Mouse (Mus musculus) midbrain, embryonic 14.5 days (tissue): ENCODE data around the gene Dus1l. TPM values are rescaled to one million over a fixed set of nuclear protein-coding genes. Genes with fewer than 3 reads are reported as not detected.

ENCODE experiments used
- ATAC-seq: fragments of 200-750 bp; cut with Nextera tagmentation; 2 replicates; pipeline ENCODE4 v1.8.0; 2017; ENCODE audit warnings: moderate number of reproducible peaks, moderate library complexity; ENCODE audit not compliant: low FRiP score, low TSS enrichment
- DNase-seq: peaks from one replicate; pipeline ENCODE4 v3.0.0-alpha.2; 2015
- H3K27ac ChIP-seq: fragments of 300-500 bp; sonication (generic); replicated peaks from 2 replicates; pipeline ENCODE4 v1.5.1; 2014; ENCODE audit warnings: mild to moderate bottlenecking, low read depth, low read length, moderate library complexity
- H3K27me3 ChIP-seq: fragments of 300-500 bp; sonication (generic); 2 replicates; pipeline ENCODE4 v1.6.1; 2014; ENCODE audit warnings: low read length, control low read depth, mixed read lengths; ENCODE audit not compliant: control insufficient read depth, insufficient read depth
- H3K36me3 ChIP-seq: fragments of 300-500 bp; sonication (generic); 2 replicates; pipeline ENCODE4 v1.6.1; 2014; ENCODE audit warnings: low read length, control low read depth; ENCODE audit not compliant: control insufficient read depth, insufficient read depth
- H3K4me1 ChIP-seq: fragments of 300-500 bp; sonication (generic); 2 replicates; pipeline ENCODE4 v1.6.1; 2014; ENCODE audit warnings: mild to moderate bottlenecking, antibody characterized with exemption, low read length, control low read depth; ENCODE audit not compliant: control insufficient read depth, insufficient read depth
- H3K4me2 ChIP-seq: fragments of 300-500 bp; sonication (generic); 2 replicates; pipeline ENCODE4 v1.6.1; 2014; ENCODE audit warnings: mild to moderate bottlenecking, low read length, moderate library complexity
- H3K4me3 ChIP-seq: fragments of 300-500 bp; sonication (generic); replicated peaks from 2 replicates; pipeline ENCODE4 v1.5.1; 2014; ENCODE audit warnings: low read depth, low read length
- H3K9ac ChIP-seq: fragments of 300-500 bp; sonication (generic); replicated peaks from 2 replicates; pipeline ENCODE4 v1.6.1; 2014; ENCODE audit warnings: mild to moderate bottlenecking, low read length, moderate library complexity
- H3K9me3 ChIP-seq: fragments of 300-500 bp; sonication (generic); 2 replicates; pipeline ENCODE4 v1.6.1; 2016; ENCODE audit warnings: low read length, control low read depth, mixed read lengths; ENCODE audit not compliant: control insufficient read depth
- WGBS: fragments of 180-500 bp; shearing (Covaris S2); extraction: QIAGEN DNeasy Blood & Tissue Kit; methylation state at CpG from one replicate; pipeline ENCODE4 v1.1.7; 2014; 5-methylcytosine and 5-hydroxymethylcytosine counted together
- polyA plus RNA-seq: library from polyadenylated mRNA; unstranded; fragments of >200 nt; fragmentation: Nextera tagmentation; extraction: Ambion mirVana; gene quantifications from 2 replicates; pipeline ENCODE4 v1.2.1, GENCODE M21; 2014

The Dus1l gene
- polyA plus RNA-seq, 1 experiment from 2014 or later = 48.0 TPM

GRCm38 (mm10) chr11:120826016-120826953, 30.1 kb upstream of the Dus1l start:
- Histone ChIP-seq H3K9me3 (no peaks in the 10 kb centered on the region), H3K4me2 (no peak overlapping the region), H3K27ac (peak overlapping the region; percentile 100), H3K27me3 (no peaks in the 10 kb centered on the region), H3K36me3 (peaks cover 8% of the 10 kb centered on the region), H3K9ac (peak overlapping the region; percentile 21; the same call in 1 of the 2 replicates), H3K4me3 (no peak overlapping the region), H3K4me1 (peaks cover 32% of the 10 kb centered on the region)
- DNase-seq (no peak), ATAC-seq (no peak)
- WGBS = 81% methylated on average over 8 of the region's 8 CpGs

DNA sequence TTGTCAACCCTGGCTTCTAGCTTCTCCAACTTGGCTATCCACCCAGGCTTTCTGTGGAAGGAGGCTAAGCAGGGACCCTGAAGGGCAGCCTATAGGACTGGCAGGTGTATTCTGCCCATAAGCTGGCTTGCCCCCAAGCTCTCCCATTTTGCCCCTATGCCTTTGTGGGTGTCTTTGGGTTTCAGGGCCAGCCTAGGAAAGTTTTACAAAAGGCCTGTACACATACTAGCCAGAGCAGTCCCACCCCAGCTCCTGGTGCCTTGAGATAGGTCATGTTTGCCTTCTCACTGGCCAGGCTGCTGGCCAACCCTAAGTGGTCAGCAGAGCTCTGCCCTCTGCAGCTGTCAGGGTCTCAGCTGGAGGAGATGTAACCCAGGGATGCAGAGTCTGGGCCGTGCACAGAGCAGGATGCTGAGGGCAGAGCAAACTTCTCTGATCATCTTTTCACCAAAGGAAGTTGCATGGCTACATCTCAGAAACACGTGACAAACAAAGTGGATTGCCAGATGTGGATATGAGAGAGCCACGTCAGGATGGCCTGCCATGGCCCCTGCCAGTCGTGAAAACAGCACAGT, 29.2 kb upstream of the Dus1l start:
- peaks cover 36% of the 10 kb centered on the region for H3K4me1 ChIP-seq
- WGBS = 38% methylated on average over 4 of the region's 4 CpGs
- H3K9ac ChIP-seq = peak overlapping the region; percentile 91
- H3K9me3 ChIP-seq = no peaks in the 10 kb centered on the region
- peaks cover 17% of the 10 kb centered on the region for H3K36me3 ChIP-seq
- peak overlapping the region; percentile 88 for H3K4me3 ChIP-seq
- ATAC-seq (no peak), DNase-seq (no peak)
- peak overlapping the region; percentile 99 for H3K4me2 ChIP-seq
- H3K27ac ChIP-seq = peak overlapping the region; percentile 100
- H3K27me3 ChIP-seq = no peaks in the 10 kb centered on the region

DNA sequence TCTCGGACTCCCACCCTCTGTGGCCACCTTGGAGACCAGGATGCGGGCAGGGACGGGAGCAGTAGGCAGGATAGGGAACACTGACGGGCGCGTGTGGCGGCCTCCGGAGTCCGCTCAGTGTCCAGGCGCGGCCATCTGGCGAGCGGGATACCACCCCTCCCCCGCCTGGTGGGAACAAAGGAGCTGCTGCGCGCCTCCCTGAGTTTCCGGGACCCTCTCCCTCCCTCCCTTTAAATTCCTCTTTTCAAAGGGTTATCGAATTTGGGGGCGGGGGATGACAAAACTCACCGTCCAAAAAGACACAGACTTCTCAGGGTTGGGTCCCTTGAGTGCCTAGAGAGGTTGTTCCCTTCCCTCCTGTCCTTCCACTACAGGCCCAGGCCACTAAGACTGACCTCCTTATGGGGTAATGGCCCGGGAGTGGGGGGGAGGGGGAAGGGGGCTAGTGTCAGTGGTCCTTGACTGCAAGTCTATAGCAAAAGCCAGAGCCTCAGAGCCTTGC, 28.6 kb upstream of the Dus1l start:
- peak overlapping the region; percentile 88 for H3K4me3 ChIP-seq
- H3K27me3 ChIP-seq = no peaks in the 10 kb centered on the region
- H3K27ac ChIP-seq = peak overlapping the region; percentile 100
- peaks cover 22% of the 10 kb centered on the region for H3K36me3 ChIP-seq
- peaks cover 36% of the 10 kb centered on the region for H3K4me1 ChIP-seq
- peak overlapping the region; percentile 91 for H3K9ac ChIP-seq
- WGBS = under 1% methylated on average over 21 of the region's 21 CpGs
- H3K9me3 ChIP-seq = no peaks in the 10 kb centered on the region
- ATAC-seq (peak; percentile 13), DNase-seq (no peak)
- peak overlapping the region; percentile 99 for H3K4me2 ChIP-seq

- Histone ChIP-seq H3K9ac (peak within 1 kb of the TSS; percentile 91), H3K36me3 (peaks cover 29% of the 10 kb centered on the region), H3K27ac (peak within 1 kb of the TSS; percentile 100), H3K4me2 (peak within 1 kb of the TSS; percentile 99), H3K9me3 (no peaks in the 10 kb centered on the region), H3K4me1 (peaks cover 36% of the 10 kb centered on the region), H3K4me3 (peak within 1 kb of the TSS; percentile 88), H3K27me3 (no peaks in the 10 kb centered on the region)
- under 1% methylated on average over 108 of the region's 109 CpGs for WGBS
- DNase-seq = peak; percentile 99
- peak; percentile 91 for ATAC-seq
Measured at GRCm38 (mm10) chr11:120823956-120824786, 28.0 kb upstream of the Dus1l start, which contains the start of gene Fasn. TSS of gene Fasn (minus strand) at chr11:120824547.

DNA sequence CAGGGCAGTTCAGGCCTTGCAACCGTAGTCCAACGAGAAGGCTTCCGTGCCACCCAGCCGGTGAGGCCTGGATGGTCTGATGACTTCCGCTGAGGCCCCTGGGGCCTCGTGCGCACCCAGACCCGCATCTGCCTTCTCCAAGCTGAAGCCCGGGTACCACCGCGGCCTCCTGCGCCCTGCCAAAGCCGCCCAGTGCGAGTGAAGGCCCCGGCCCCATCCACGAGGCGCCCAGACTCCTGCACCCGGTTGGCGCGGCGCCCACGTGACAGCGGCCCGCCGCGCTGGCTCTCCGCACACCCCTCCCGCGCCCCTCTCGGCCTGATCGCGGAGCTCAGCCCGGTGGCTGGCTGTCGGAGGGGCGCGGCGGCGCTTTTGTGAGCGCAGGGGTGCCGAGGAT, 27.3 kb upstream of the Dus1l start:
- Histone ChIP-seq H3K27ac (peak overlapping the region; percentile 100), H3K27me3 (no peaks in the 10 kb centered on the region), H3K36me3 (peaks cover 35% of the 10 kb centered on the region), H3K9me3 (no peaks in the 10 kb centered on the region), H3K4me2 (peak overlapping the region; percentile 99), H3K9ac (peak overlapping the region; percentile 91), H3K4me3 (peak overlapping the region; percentile 88), H3K4me1 (peaks cover 36% of the 10 kb centered on the region)
- under 1% methylated on average over 39 of the region's 40 CpGs for WGBS
- DNase-seq (peak; percentile 86), ATAC-seq (peak; percentile 35)

- Histone ChIP-seq H3K27me3 (no peaks in the 10 kb centered on the region), H3K9ac (peak overlapping the region; percentile 91), H3K9me3 (no peaks in the 10 kb centered on the region), H3K4me3 (peak overlapping the region; percentile 88), H3K27ac (peak overlapping the region; percentile 100), H3K36me3 (peaks cover 41% of the 10 kb centered on the region), H3K4me1 (peaks cover 36% of the 10 kb centered on the region), H3K4me2 (peak overlapping the region; percentile 99)
- no peak for ATAC-seq
- peak; percentile 33 for DNase-seq
- WGBS = 1% methylated on average over 14 of the region's 14 CpGs
Measured at GRCm38 (mm10) chr11:120822831-120823550, 26.8 kb upstream of the Dus1l start.

- Histone ChIP-seq H3K4me3 (peak overlapping the region; percentile 88), H3K4me2 (peak overlapping the region; percentile 99), H3K9me3 (no peaks in the 10 kb centered on the region), H3K27me3 (no peaks in the 10 kb centered on the region), H3K36me3 (peaks cover 47% of the 10 kb centered on the region), H3K27ac (no peak overlapping the region), H3K4me1 (peaks cover 36% of the 10 kb centered on the region), H3K9ac (peak overlapping the region; percentile 91)
- WGBS = 67% methylated on average over 4 of the region's 4 CpGs
- no peak for ATAC-seq
- DNase-seq = no peak
Measured at GRCm38 (mm10) chr11:120822321-120822720, 26.1 kb upstream of the Dus1l start.
